Mouse (Mus musculus): Measurements from ENCODE around the gene Adgrg3.

GRCm38 (mm10) chr8:95049636-95050035 lies 32.1 kb downstream of the Adgrg3 start:
- TF ChIP-seq POLR2A (IDR thresholded peaks at IDR 0.05; ENCODE audit: borderline replicate concordance, extremely low read depth, insufficient read depth, insufficient read length, poor library complexity, severe bottlenecking) = no peak
- TF ChIP-seq CTCF (IDR thresholded peaks at IDR 0.05; ENCODE audit: borderline replicate concordance, extremely low read depth, insufficient read depth, insufficient read length) = no peak
